ENCODE assay signal across 21 mouse cellular contexts in the genomic region with DNA sequence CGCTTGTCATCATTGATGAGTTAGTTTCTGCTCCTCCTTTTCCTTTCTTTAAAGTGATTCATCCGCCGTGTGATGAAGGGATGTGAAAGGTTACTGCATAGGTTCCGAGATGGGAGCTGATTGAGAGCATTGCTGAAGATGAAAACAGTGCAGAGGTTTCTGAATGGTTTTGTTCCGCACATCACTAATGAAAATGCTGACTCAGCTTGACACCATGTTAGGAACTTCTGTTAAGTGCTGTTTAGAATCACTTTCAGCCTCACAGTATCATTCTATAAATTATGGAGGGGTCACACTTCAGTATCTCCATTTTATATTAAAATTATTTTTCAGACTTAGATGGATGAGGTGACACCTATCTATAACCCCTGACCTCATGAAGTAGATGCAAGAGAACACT. TPM values are rescaled to one million over a fixed set of nuclear protein-coding genes. Genes with fewer than 3 reads are reported as not detected.
"Had no signal": no experiment of that assay in that cellular context is flagged by ENCODE, and none has a peak within 500 bp of the region (broad histone marks: within the 10 kb centered on the region; RNA-seq: fewer than 3 reads in every experiment).

No protein-coding gene starts in this region.

- H3K27ac ChIP-seq: midbrain, embryonic 13.5 days; midbrain, embryonic 15.5 days; neural tube, embryonic 12.5 days; stomach, embryonic 15.5 days; stomach, postnatal 0 days had no signal

- H3K9me3 ChIP-seq: midbrain, embryonic 13.5 days; midbrain, embryonic 15.5 days; neural tube, embryonic 12.5 days; stomach, embryonic 15.5 days had no signal

- H3K27me3 ChIP-seq: midbrain, embryonic 13.5 days; midbrain, embryonic 15.5 days; neural tube, embryonic 12.5 days; stomach, embryonic 15.5 days had no signal

- H3K4me1 ChIP-seq: midbrain, embryonic 13.5 days; midbrain, embryonic 15.5 days; neural tube, embryonic 12.5 days; stomach, embryonic 15.5 days had no signal

- DNase-seq: lung, adult 18-20 months; lung, embryonic 14.5 days; lung, postnatal 10 days; lung, postnatal 4 days; right cerebral cortex, postnatal 14 days; thymus, adult 2 months; thymus, postnatal 25 days; thymus, postnatal 4 days had no signal

- H3K9ac ChIP-seq: lung, embryonic 14.5 days; midbrain, embryonic 13.5 days; midbrain, embryonic 15.5 days; neural tube, embryonic 12.5 days; stomach, embryonic 15.5 days had no signal

- H3K4me3 ChIP-seq: midbrain, embryonic 13.5 days; midbrain, embryonic 15.5 days; neural tube, embryonic 12.5 days; stomach, embryonic 15.5 days had no signal

- H3K36me3 ChIP-seq: midbrain, embryonic 13.5 days; midbrain, embryonic 15.5 days; neural tube, embryonic 12.5 days; stomach, embryonic 15.5 days had no signal

RNA-seq across cellular contexts. Expression of a gene that starts 29.7 kb away (rescaled TPM):
- total RNA-seq: megakaryocyte-erythroid progenitor cell, adult 5-6 weeks; midbrain, postnatal 0 days; monocyte, adult 5-6 weeks; neutrophil, adult 5-6 weeks had no signal
- polyA plus RNA-seq: liver, embryonic 16.5 days; lung, embryonic 16.5 days; midbrain, embryonic 11.5 days; spleen, adult 2 months; thymus, adult 2 months had no signal
